Mouse (Mus musculus) neural tube, embryonic 14.5 days (tissue): ENCODE measurements around the gene Chst2. TPM values are rescaled to one million over a fixed set of nuclear protein-coding genes. Genes with fewer than 3 reads are reported as not detected.

Experiments used
- ATAC-seq: fragments of 200-750 bp; cut with Nextera tagmentation; 2 replicates; pipeline ENCODE4 v1.8.0; 2017; ENCODE audit warnings: low read depth, mild to moderate bottlenecking, moderate TSS enrichment, moderate library complexity
- H3K27ac ChIP-seq: fragments of 300-500 bp; sonication (generic); 2 replicates; pipeline ENCODE4 v1.5.1; 2014; ENCODE audit warnings: low read depth, mild to moderate bottlenecking, control low read depth, low read length, moderate library complexity, mixed read lengths
- H3K27me3 ChIP-seq: fragments of 300-500 bp; sonication (generic); 2 replicates; pipeline ENCODE4 v1.6.1; 2014; ENCODE audit warnings: low read length; ENCODE audit not compliant: control insufficient read depth, insufficient read depth
- H3K36me3 ChIP-seq: fragments of 300-500 bp; sonication (generic); 2 replicates; pipeline ENCODE4 v1.6.1; 2014; ENCODE audit warnings: low read length, mixed read lengths; ENCODE audit not compliant: control insufficient read depth, insufficient read depth
- H3K4me1 ChIP-seq: fragments of 300-500 bp; sonication (generic); 2 replicates; pipeline ENCODE4 v1.6.1; 2014; ENCODE audit warnings: low read length; ENCODE audit not compliant: control insufficient read depth, insufficient read depth
- H3K4me2 ChIP-seq: fragments of 300-500 bp; sonication (generic); 2 replicates; pipeline ENCODE4 v1.6.1; 2014; ENCODE audit warnings: mild to moderate bottlenecking, low read depth, low read length, control low read depth
- H3K4me3 ChIP-seq: fragments of 300-500 bp; sonication (generic); 2 replicates; pipeline ENCODE4 v1.5.1; 2014; ENCODE audit warnings: low read depth, low read length, control low read depth, mixed read lengths
- H3K9ac ChIP-seq: fragments of 300-500 bp; sonication (generic); replicated peaks from 2 replicates; pipeline ENCODE4 v1.6.1; 2014; ENCODE audit warnings: low read depth, mild to moderate bottlenecking, control low read depth, low read length, mixed read lengths
- H3K9me3 ChIP-seq: fragments of 300-500 bp; sonication (generic); 2 replicates; pipeline ENCODE4 v1.6.1; 2016; ENCODE audit warnings: low read length; ENCODE audit not compliant: control insufficient read depth
- WGBS: fragments of 180-500 bp; shearing (Covaris S2); extraction: QIAGEN DNeasy Blood & Tissue Kit; methylation state at CpG from one replicate; pipeline ENCODE4 v1.1.7; 2014; 5-methylcytosine and 5-hydroxymethylcytosine counted together
- polyA plus RNA-seq: library from polyadenylated mRNA; unstranded; fragments of >200 nt; fragmentation: Nextera tagmentation; extraction: Ambion mirVana; gene quantifications from 2 replicates; pipeline ENCODE4 v1.2.1, GENCODE M21; 2014

Chst2 gene
- polyA plus RNA-seq, 1 experiment from 2014 or later = 17.4 TPM

- WGBS = 50% methylated on average over 1 of the region's 1 CpGs
- Histone ChIP-seq H3K4me1 (no peaks in the 10 kb centered on the region), H3K27ac (no peak overlapping the region)
These were observed 30.6 kb downstream of the Chst2 start for GRCm38 (mm10) chr9:95375966-95376365.

GRCm38 (mm10) chr9:95375336-95375735 lies 31.2 kb downstream of the Chst2 start:
- Histone ChIP-seq H3K9me3 (no peaks in the 10 kb centered on the region), H3K27me3 (no peaks in the 10 kb centered on the region), H3K27ac (no peak overlapping the region), H3K36me3 (no peaks in the 10 kb centered on the region), H3K9ac (no peak overlapping the region), H3K4me2 (no peak overlapping the region), H3K4me1 (no peaks in the 10 kb centered on the region), H3K4me3 (no peak overlapping the region)
- no peak for ATAC-seq
- WGBS = 91% methylated on average over 8 of the region's 8 CpGs

More at GRCm38 (mm10) chr9:95375966-95376365, 30.6 kb downstream of the Chst2 start:
- no peaks in the 10 kb centered on the region for H3K36me3 ChIP-seq
- H3K4me3 ChIP-seq = no peak overlapping the region
- H3K9ac ChIP-seq = no peak overlapping the region
- ATAC-seq = no peak
- H3K27me3 ChIP-seq = no peaks in the 10 kb centered on the region
- H3K4me2 ChIP-seq = no peak overlapping the region
- H3K9me3 ChIP-seq = no peaks in the 10 kb centered on the region

GRCm38 (mm10) chr9:95373741-95374140 lies 32.8 kb downstream of the Chst2 start:
- Histone ChIP-seq H3K36me3 (no peaks in the 10 kb centered on the region), H3K4me1 (no peaks in the 10 kb centered on the region), H3K4me2 (no peak overlapping the region), H3K27me3 (no peaks in the 10 kb centered on the region), H3K9me3 (no peaks in the 10 kb centered on the region), H3K27ac (no peak overlapping the region), H3K9ac (no peak overlapping the region), H3K4me3 (no peak overlapping the region)
- no peak for ATAC-seq
- 97% methylated on average over 1 of the region's 1 CpGs for WGBS

GRCm38 (mm10) chr9:95365882-95366281 lies 40.6 kb downstream of the Chst2 start:
- Histone ChIP-seq H3K27ac (no peak overlapping the region), H3K27me3 (no peaks in the 10 kb centered on the region), H3K4me1 (no peaks in the 10 kb centered on the region), H3K4me3 (no peak overlapping the region), H3K9ac (no peak overlapping the region), H3K4me2 (no peak overlapping the region), H3K9me3 (no peaks in the 10 kb centered on the region), H3K36me3 (no peaks in the 10 kb centered on the region)
- no peak for ATAC-seq
- 94% methylated on average over 3 of the region's 3 CpGs for WGBS

- no peak for ATAC-seq
- Histone ChIP-seq H3K36me3 (no peaks in the 10 kb centered on the region), H3K4me2 (no peak overlapping the region), H3K4me3 (no peak overlapping the region), H3K27me3 (no peaks in the 10 kb centered on the region), H3K4me1 (no peaks in the 10 kb centered on the region), H3K9ac (no peak overlapping the region), H3K27ac (no peak overlapping the region), H3K9me3 (no peaks in the 10 kb centered on the region)
- WGBS = 93% methylated on average over 5 of the region's 5 CpGs
These were observed 52.6 kb downstream of the Chst2 start for GRCm38 (mm10) chr9:95353829-95354391.

- H3K9ac ChIP-seq = no peak overlapping the region
- H3K4me2 ChIP-seq = no peak overlapping the region
- H3K36me3 ChIP-seq = no peaks in the 10 kb centered on the region
- H3K4me3 ChIP-seq = no peak overlapping the region
- no peaks in the 10 kb centered on the region for H3K4me1 ChIP-seq
- no peak overlapping the region for H3K27ac ChIP-seq
- H3K9me3 ChIP-seq = no peaks in the 10 kb centered on the region
- no peaks in the 10 kb centered on the region for H3K27me3 ChIP-seq
- ATAC-seq = no peak
- 70% methylated on average over 2 of the region's 2 CpGs for WGBS
These were observed 54.6 kb downstream of the Chst2 start for GRCm38 (mm10) chr9:95351968-95352367.

GRCm38 (mm10) chr9:95350550-95350949 lies 56.0 kb downstream of the Chst2 start:
- Histone ChIP-seq H3K4me1 (no peaks in the 10 kb centered on the region), H3K27ac (no peak overlapping the region), H3K27me3 (no peaks in the 10 kb centered on the region), H3K9ac (no peak overlapping the region), H3K9me3 (no peaks in the 10 kb centered on the region), H3K4me3 (no peak overlapping the region), H3K4me2 (no peak overlapping the region), H3K36me3 (no peaks in the 10 kb centered on the region)
- WGBS = 80% methylated on average over 4 of the region's 4 CpGs
- ATAC-seq = no peak

Other genes starting within 250 kb of the Chst2 start
- gene U2surp, start 105.3 kb upstream of the Chst2 start, polyA plus RNA-seq = 135 and 146 TPM in 2 replicates
- gene Paqr9, start 152.9 kb upstream of the Chst2 start, polyA plus RNA-seq = 8.1 and 9.3 TPM in 2 replicates
- gene Pcolce2, start 230.9 kb upstream of the Chst2 start, polyA plus RNA-seq = 1.7 and 2.8 TPM in 2 replicates